Mouse (Mus musculus) embryonic fibroblast, embryonic 13.5 days (primary cell): ENCODE results near the gene Klhl22.

ENCODE experiments used
- CTCF ChIP-seq: IDR thresholded peaks from 2 replicates; pipeline ENCODE4 v1.5.1; 2011; ENCODE audit warnings: mild to moderate bottlenecking, control low read depth, low read length, moderate library complexity, borderline replicate concordance; ENCODE audit not compliant: insufficient read depth
- POLR2A ChIP-seq: IDR thresholded peaks from 2 replicates; pipeline ENCODE4 v1.6.1; 2011; ENCODE audit warnings: low read depth, mild to moderate bottlenecking, control low read depth, low read length, moderate library complexity

DNA sequence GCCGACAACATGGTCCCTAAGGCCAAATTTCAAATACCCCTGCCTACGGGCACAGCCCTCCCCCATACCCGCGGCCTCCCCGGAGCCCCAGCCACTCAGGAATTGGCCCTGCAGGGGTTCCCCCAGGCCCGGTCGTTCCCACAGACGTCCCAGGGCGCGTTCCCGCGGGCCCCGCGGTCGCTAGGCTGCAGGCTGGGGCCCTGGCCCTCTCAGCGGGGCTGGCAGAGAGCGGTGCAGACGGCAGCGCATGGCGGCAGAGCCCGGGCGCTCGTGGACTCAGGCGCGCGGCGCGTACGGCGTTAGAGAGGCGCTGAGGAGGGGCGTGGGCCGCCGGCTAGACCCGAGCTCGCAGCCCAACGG is 73.9 kb downstream of the Klhl22 start:
- TF ChIP-seq CTCF, result no peak
- no peak for TF ChIP-seq POLR2A
